Mouse (Mus musculus) thymus, adult 2 months (tissue): ENCODE measurements around the gene Syngr3. TPM values are rescaled to one million over a fixed set of nuclear protein-coding genes. Genes with fewer than 3 reads are reported as not detected.

Experiments used
- DNase-seq: peaks from one replicate; pipeline ENCODE4 v3.0.0; 2021
- H3K27ac ChIP-seq: fragments of 200-500 bp; 2 replicates; pipeline ENCODE4 v1.5.1; 2012; ENCODE audit warnings: low read length, control low read depth; ENCODE audit not compliant: control insufficient read depth, insufficient read depth
- H3K27me3 ChIP-seq: fragments of 200-500 bp; 2 replicates; pipeline ENCODE4 v1.6.1; 2012; ENCODE audit warnings: mild to moderate bottlenecking, low read length, moderate library complexity, mixed read lengths; ENCODE audit not compliant: control insufficient read depth, insufficient read depth
- H3K36me3 ChIP-seq: fragments of 200-500 bp; 2 replicates; pipeline ENCODE4 v1.6.1; 2012; ENCODE audit warnings: mild to moderate bottlenecking, low read length, moderate library complexity; ENCODE audit not compliant: control insufficient read depth, insufficient read depth
- H3K4me1 ChIP-seq: fragments of 200-500 bp; replicated peaks from 2 replicates; pipeline ENCODE4 v1.6.1; 2012; ENCODE audit warnings: low read length; ENCODE audit not compliant: control insufficient read depth, insufficient read depth
- H3K4me3 ChIP-seq: fragments of 200-500 bp; 2 replicates; pipeline ENCODE4 v1.5.1; 2012; ENCODE audit warnings: mild to moderate bottlenecking, low read length, control low read depth, moderate library complexity; ENCODE audit not compliant: control insufficient read depth, insufficient read depth
- CTCF ChIP-seq: fragments of 200-500 bp; IDR thresholded peaks from 2 replicates; pipeline ENCODE4 v1.5.1; 2012; ENCODE audit warnings: mild to moderate bottlenecking, control low read depth, low read length, moderate library complexity, borderline replicate concordance; ENCODE audit not compliant: control insufficient read depth, poor library complexity, insufficient read depth; ENCODE audit errors: extremely low read depth
- POLR2A ChIP-seq: fragments of 200-500 bp; IDR thresholded peaks from 2 replicates; pipeline ENCODE4 v1.6.1; 2012; ENCODE audit warnings: mild to moderate bottlenecking, low read length, control low read depth, moderate library complexity; ENCODE audit not compliant: control insufficient read depth, poor library complexity, insufficient read depth; ENCODE audit errors: extremely low read depth
- whole genome bisulfite sequencing: fragments of 180-500 bp; shearing (Covaris S2); methylation state at CpG from one replicate; pipeline ENCODE4 v1.1.7; 2018; 5-methylcytosine and 5-hydroxymethylcytosine counted together
- polyA plus RNA-seq: library from polyadenylated mRNA; depleted of rRNA; stranded (reverse); fragments of >200 nt; gene quantifications from 2 replicates; pipeline ENCODE4 v1.2.3, GENCODE M21; 2012

Syngr3 gene
- polyA plus RNA-seq, 1 experiment = 0.32 TPM

DNA sequence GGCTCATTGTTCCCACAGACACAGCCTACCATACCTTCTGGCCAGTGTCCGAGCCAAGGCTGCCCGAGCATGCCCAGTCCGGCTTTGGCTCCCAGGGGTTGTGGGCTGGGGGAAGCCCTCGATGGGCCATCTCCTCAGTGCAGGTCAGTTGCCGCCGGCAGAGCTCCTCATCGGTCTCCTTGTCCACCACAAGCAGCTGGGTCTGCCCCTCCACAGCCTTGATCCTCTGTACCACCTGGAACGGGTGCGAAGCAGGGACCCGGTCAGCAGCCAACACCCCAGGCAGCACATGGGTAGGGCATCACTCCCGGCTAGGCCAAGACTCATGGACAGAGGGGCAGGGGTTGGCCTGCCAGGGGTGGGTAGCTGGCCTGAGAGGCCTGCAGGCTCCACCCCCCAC is 42.3 kb downstream of the Syngr3 start:
- peaks cover 10% of the 10 kb centered on the region for H3K4me1 ChIP-seq
- no peak for DNase-seq
- 92% methylated on average over 11 of the region's 11 CpGs for WGBS
- H3K27ac ChIP-seq = no peak overlapping the region
- TF ChIP-seq CTCF = no peak
- TF ChIP-seq POLR2A = no peak
- no peak overlapping the region for H3K4me3 ChIP-seq
- no peaks in the 10 kb centered on the region; the same call in 1 of the 2 replicates for H3K27me3 ChIP-seq
- no peaks in the 10 kb centered on the region for H3K36me3 ChIP-seq

DNA sequence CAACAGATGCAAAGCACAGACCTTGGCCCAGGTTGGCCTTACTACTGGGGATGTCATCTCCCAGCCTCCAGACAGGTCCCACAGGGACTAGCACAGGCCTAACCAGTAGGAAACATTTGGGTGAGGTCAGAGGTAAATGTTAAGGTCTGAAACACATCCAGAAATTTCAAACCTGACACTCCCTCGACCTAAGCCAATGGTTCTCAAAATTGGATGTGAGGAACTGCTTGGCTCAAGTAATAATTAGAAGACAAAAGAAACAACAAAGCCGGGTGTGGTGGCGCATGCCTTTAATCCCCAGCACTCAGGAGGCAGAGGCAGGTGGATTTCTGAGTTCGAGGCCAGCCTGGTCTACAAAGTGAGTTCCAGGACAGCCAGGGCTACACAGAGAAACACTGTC is 43.4 kb downstream of the Syngr3 start:
- Histone ChIP-seq H3K27ac (no peak overlapping the region), H3K4me3 (no peak overlapping the region), H3K27me3 (no peaks in the 10 kb centered on the region; the same call in 1 of the 2 replicates), H3K36me3 (no peaks in the 10 kb centered on the region), H3K4me1 (peaks cover 10% of the 10 kb centered on the region)
- no peak for DNase-seq
- TF ChIP-seq CTCF (no peak), POLR2A (no peak)
- WGBS = 93% methylated on average over 4 of the region's 4 CpGs

DNA sequence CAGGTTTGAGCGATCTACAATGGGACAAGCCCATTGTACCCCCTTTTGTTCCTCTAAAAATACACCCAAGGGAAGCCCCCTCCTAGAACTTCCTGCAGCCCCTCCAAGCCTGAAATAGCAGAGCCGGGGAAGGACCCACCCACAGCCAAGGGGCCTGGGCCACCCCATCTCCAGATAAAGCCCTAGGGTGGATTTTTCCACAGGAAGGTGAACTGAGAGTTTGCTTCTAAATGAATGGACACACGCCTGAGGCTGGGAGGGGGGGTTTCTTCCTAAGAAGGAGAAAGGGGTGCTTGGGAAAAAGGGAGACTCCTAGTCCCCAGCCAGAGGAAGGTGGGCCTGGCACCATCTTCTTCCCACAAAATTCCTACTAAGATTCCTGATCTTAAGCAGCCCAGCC is 43.8 kb downstream of the Syngr3 start:
- H3K36me3 ChIP-seq = no peaks in the 10 kb centered on the region
- no peaks in the 10 kb centered on the region; the same call in 1 of the 2 replicates for H3K27me3 ChIP-seq
- no peak overlapping the region for H3K27ac ChIP-seq
- no peak overlapping the region for H3K4me3 ChIP-seq
- no peak for DNase-seq
- peaks cover 10% of the 10 kb centered on the region for H3K4me1 ChIP-seq
- WGBS = 92% methylated on average over 3 of the region's 3 CpGs
- no peak for TF ChIP-seq CTCF
- TF ChIP-seq POLR2A = no peak

DNA sequence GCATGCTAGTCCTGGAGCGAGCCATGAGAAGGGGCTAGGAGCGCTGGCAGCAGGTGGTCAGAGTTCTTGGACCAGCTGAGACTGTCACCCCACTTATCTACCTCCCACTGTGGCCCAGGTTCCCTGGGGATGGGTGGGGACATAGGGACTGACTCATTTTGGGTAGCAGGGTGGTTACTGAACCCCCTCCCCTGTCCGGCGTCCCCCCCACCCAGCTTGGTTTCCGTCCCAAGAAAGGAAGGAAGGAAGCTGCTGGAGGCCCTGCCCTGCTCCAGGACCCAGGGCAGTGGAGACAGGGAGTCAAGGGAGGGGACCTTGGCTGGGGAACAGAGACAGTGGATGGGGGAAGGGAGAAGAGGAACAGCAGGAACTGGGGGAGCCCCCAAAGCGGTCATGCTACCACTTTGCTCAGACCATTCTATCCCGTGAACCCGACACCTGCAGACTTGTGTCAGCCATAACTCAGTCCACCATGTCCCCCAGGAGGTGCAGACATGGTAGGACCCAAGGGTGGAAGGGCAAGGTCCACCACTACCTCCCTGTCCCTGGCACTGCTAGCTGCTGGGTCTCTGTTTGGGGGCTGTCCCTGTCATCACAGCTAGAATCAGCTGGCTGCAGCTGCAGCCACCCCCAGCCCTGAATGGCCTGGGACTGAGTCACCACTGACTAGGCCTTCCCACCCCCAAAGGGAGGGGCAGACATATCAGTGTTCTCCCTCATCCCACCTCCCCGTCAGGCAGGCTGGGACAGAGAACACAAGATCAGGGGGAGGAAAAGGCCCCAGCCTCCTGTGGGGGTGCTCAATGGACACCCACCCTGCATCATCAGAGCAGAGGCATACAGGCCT is 44.7 kb downstream of the Syngr3 start:
- Histone ChIP-seq H3K4me1 (peaks cover 7% of the 10 kb centered on the region), H3K4me3 (no peak overlapping the region), H3K36me3 (no peaks in the 10 kb centered on the region), H3K27me3 (no peaks in the 10 kb centered on the region; the same call in 1 of the 2 replicates), H3K27ac (no peak overlapping the region)
- no peak for TF ChIP-seq CTCF
- WGBS = 91% methylated on average over 9 of the region's 9 CpGs
- DNase-seq = no peak

DNA sequence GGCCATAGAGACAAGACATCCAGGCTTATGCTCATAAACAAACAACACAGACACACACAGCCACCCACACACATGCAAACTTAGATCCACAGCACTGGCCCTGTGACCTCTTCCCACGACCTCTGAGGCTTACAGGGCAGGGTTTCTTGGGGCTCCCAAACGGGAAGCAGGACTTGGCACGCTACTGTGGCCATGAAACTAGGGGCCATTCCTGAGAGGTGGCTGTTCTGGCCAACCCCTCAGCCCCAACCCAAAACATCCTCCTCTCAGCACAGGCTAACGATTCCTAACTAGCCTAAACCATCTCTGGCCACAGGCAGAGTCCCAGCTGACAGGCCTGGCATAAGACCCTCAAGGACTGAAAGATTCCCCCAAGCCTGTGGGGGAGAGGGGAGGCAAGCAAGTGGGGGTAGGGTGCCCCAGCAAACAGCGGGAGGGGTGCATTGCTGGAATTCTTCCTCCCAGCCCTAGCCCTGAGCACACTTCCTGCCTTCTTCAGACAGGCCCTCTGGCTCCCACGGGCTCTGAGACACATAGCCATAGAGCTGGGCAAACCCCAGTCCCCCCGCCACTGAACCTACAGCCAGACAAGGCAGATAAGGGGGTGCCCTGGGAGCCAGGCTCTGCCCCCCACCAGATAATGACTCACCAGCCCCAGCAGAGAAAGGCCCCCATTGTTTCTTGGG is 45.6 kb downstream of the Syngr3 start:
- H3K36me3 ChIP-seq = no peaks in the 10 kb centered on the region
- no peaks in the 10 kb centered on the region for H3K4me1 ChIP-seq
- no peaks in the 10 kb centered on the region; the same call in 1 of the 2 replicates for H3K27me3 ChIP-seq
- H3K27ac ChIP-seq = no peak overlapping the region
- DNase-seq = no peak
- TF ChIP-seq CTCF (no peak), POLR2A (no peak)
- no peak overlapping the region for H3K4me3 ChIP-seq
- 87% methylated on average over 7 of the region's 7 CpGs for WGBS

DNA sequence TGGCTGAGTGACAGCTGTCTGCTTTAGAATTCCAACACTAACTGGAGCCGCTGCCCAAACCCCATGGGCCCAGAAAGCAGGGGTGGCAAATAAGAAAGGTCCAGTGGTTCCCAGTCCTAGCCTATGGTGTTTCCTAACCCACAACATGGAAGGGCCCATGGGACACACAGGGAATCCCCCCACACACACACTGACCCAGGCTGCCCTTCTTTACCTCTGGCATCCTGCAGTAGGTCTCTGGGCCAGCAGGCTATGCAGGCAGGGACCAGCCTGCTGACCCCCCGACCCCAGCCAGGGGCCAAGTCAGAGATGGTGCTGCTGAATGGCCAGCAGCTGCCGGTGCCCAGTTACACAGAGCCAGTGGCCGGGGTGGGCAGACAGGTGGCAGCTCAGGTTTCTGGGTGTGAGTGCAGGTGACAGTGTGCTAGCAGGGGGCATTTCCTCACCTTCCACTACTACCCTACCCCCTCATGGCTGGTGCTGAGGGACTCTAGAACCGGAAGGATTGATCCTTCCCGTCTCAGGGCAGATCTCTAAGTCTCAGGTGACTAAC is 46.9 kb downstream of the Syngr3 start:
- no peak for TF ChIP-seq POLR2A
- no peak for TF ChIP-seq CTCF
- WGBS = 89% methylated on average over 6 of the region's 6 CpGs
- no peak overlapping the region for H3K4me3 ChIP-seq
- no peak overlapping the region for H3K27ac ChIP-seq
- no peaks in the 10 kb centered on the region for H3K36me3 ChIP-seq
- H3K27me3 ChIP-seq = no peaks in the 10 kb centered on the region
- no peaks in the 10 kb centered on the region for H3K4me1 ChIP-seq
- no peak for DNase-seq
